Mouse (Mus musculus): ENCODE data around the gene 2410004B18Rik. TPM values are rescaled to one million over a fixed set of nuclear protein-coding genes. Genes with fewer than 3 reads are reported as not detected.

The 2410004B18Rik gene
- total RNA-seq, 4 experiments from 2014 or later: 13.2 to 21.6 (median 18.0) TPM

DNA sequence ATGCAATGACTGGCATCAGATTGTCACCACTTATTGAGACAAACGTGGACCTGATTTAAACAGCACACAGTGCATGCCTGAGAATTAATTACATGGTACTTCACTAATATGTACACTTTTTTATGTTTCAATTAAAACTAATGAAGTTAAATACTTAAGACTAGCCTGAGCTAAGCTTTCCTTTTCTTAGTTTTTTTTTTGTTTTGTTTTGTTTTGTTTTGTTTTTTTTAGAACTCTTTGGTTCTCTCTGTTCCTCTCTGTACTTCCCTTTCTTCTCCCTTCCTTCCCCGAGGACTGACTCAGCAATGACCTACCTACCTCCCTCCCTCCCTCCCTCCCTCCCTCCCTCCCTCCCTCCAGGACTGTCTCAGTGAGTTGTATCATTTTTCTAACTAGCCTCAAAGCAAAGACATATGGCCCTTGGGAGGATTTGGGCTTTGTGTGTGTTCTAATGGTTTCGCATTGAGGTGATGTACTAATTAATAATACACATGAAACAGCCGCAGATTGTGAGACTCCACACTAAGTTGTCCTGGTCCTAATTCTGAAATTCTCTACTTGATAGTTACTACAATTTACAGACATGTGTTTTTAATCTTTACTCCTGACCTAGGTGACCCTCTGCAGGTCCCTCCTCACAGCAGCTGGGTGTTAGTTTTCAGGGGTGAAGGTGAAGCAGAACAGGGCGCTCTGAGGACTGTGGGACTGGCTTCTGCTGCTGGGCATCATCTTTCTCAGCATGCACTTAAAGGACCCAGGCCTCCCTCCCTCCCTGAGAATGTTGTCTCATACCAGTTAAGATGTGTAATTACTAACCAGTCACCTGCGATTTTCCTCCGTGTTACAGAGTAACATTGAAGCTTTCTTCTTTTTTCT, 8.1 kb upstream of the 2410004B18Rik start:
- no peak for DNase-seq (ENCODE audit: low spot score)

DNA sequence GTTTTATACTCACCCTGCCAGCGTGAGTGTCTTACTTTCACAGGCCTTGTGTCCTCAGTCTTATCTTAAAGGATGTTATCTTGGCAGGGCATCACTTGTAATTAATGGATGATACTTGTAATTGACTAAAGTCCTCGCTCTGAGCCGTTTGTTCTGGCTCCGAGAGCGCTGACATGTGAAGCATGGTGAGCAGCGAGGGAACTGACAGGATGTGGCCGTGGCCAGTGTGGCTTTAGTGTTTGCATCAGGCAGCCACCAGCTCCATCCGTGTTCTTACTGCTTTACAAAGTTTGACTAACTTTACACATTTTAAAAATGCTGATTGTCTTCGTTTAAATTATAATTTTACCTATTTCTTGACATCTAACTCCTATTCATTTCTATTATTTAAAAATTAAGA, 4.0 kb upstream of the 2410004B18Rik start:
- DNase-seq (ENCODE audit: low spot score): no peak

DNA sequence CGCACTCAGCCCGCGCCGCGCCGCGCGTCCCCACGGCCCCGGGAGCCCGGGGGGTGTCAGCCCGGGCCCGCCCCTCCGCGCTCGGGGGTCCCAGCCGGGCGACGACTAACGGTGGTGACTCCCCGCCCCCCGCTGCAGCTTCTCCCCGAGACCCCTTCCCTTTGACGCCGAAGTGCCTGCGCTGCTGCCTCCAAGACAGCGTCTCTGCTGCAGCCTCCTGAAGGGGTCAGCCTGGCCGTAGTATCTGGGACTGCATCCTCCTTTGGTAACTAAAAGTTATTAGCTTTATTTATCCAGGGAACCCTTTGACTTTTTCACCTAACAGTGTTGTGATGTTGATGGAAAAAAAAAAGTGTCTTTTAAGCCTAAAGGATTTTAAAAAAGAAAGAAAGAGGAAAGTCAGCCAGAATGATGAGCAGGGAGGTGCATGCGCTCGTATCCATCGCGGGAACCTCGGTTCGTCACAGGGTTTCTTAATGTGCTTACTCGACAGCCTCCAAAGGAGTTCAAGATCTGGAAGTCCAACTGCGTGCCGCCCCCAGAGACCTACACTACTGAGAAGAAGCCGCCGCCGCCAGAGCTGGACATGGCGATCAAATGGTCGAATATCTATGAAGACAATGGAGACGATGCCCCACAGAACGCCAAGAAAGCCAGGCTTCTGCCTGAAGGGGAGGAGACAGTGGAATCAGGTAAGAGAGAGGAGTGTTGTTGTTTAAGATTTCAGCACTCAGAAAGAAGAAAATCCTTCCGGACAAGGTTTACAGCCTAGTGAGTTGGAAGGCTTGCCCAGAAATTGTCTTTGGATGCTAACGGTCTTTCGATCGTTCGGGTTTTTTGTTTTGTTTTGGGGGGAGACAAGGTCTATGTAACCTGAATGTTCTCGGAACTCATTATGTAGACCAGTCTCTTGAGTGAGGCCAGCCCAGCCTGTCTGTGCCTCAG, 863 bp downstream of the 2410004B18Rik start:
- DNase-seq (ENCODE audit: low spot score): no peak

DNA sequence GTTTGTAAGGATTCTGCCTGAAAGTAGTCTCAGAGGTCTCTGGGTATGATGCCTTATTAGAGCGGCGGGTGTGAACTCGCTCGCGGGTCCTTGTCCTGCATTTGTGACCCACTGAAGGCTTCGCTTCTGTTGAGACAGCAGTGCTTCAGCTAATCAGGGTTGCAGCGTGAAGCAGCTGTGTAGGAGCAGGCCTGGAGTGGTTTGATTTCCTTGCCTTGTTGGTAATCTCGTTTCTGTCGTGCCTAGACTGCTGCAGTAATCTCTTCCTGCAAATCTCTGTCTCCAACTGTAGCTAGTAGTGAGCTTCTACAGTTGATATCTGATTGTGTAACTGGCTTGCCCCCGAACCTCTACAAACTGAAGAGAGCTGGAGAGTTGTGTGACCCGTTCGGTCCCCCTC, 1.6 kb downstream of the 2410004B18Rik start:
- DNase-seq (ENCODE audit: low spot score): no peak

DNA sequence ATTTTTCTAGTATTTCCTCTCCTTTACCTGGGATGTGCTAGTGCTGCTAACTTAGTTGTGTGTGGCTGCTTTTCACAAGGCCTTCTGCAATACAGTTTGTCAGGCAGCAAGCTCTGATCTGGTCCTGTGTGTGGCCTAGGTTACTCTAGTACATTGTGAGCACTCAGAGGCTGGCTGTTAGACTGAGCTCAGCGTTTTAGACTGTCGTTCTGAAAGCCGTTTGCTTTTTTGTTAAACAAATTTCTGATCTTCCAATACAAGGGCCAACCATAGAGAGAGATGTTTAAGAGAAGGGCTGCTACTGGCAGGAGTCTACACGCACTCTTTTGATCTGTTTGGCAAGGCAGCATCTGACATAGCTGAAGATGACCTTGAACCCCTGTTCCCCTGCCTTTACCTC, 2.2 kb downstream of the 2410004B18Rik start:
- DNase-seq (ENCODE audit: low spot score): no peak

DNA sequence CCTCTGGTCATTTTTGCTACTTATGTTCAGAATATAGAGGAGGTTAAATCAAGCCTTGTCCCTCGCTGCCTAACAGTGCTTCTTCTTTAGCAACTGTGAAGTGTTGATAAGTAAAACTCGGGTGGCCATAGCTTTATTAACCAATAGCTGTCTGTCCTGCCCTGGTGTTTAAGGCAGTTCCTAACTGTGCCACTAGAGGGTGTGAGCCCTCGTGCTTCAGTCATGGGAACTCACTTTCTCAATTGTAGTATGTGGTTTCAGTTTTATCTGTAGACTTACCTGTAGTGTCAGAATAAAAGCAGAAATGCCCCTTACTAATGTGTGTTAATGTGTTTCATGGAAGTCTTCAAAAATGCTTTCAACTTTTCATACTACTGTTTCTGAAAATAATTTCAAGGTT, 4.2 kb downstream of the 2410004B18Rik start:
- DNase-seq (ENCODE audit: low spot score): peak; percentile 74

DNA sequence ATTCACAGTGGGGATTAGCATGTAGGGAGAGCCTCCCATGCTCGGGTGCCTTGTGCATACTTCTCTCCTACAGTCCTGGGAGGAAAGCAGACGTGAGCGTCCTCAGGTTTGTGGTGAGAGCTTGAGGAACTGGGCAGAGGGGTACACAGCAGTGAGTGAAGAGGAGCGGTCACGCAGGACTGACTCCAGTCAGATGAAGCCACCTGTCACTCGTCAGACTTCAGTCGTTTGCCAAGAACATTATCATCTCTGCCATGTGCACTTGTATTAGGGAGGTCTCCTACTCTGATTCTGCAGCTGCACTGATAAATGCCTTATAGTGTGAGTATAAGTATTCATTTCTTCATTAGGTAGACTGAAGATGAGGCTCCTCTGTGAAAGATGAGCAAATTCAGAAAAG, 6.5 kb downstream of the 2410004B18Rik start:
- DNase-seq (ENCODE audit: low spot score): no peak

DNA sequence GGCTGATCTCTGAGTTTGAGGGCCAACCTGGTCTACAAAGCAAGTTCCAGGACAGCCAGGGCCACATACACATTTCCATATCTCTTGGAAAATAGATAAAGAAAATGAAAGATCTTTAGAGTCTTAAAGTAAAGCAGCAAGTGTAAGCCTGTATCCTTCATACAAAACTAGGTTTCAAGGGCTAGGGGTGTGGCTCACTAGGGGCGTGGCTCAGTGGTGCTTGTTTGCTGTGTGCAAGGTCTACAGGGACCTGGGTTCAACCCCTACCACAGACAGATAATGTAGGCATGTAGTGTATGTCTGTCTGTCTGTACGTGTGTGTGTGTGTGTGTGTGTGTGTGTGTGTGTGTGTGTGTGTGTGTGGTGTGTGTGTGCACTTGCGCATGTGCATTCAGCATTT, 8.1 kb downstream of the 2410004B18Rik start:
- no peak for DNase-seq (ENCODE audit: low spot score)

DNA sequence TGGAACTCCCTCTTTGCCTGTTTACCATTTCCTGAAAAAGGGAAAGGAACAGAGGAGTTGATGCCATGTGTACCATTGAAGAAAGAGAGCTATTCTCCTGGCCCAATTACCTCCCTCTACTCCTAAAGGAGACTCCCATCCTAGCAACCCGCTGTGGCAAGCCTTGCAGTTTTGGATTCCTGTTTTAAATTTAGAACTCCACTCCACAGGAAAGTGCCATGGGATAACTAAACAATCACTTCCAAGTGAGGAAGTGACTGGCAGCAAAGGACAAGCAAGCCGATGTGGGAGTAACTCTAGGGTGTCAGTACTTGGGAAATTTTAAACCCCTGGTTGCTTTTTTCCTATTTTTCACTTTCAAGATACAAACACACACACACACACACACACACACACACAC, 8.8 kb downstream of the 2410004B18Rik start:
- DNase-seq (ENCODE audit: low spot score): no peak

DNA sequence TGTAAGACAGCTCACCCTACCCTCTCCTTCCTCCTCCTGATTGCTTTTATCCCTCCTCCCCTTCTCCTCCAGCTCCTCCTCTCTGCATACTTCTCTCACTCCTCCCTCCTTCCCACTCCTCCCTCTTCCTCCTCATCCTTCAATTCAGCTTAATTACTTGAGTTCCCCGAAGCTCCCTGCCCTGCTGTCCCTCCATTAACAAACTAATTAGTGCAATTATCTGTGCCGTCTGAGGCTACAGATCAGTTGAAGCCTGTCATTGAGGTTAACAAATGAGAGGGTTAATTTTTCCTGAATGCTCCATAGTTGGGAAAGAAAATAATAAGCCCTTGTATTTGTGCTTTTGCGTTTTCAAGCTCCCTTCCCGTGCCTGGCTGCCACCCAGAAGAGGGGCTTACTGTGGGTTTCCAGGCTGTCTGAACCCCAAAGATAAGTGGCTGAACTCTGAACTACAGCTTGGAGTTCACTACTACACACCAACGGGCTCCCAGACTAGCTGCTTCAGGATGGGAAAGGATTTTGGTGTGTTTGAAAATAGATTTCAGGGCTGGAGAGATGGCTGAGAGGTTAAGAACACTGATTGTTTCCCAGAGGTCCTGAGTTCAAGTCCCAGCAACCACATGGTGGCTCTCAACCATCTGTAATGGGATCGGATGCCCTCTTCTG, 9.9 kb downstream of the 2410004B18Rik start:
- no peak for DNase-seq (ENCODE audit: low spot score)

DNA sequence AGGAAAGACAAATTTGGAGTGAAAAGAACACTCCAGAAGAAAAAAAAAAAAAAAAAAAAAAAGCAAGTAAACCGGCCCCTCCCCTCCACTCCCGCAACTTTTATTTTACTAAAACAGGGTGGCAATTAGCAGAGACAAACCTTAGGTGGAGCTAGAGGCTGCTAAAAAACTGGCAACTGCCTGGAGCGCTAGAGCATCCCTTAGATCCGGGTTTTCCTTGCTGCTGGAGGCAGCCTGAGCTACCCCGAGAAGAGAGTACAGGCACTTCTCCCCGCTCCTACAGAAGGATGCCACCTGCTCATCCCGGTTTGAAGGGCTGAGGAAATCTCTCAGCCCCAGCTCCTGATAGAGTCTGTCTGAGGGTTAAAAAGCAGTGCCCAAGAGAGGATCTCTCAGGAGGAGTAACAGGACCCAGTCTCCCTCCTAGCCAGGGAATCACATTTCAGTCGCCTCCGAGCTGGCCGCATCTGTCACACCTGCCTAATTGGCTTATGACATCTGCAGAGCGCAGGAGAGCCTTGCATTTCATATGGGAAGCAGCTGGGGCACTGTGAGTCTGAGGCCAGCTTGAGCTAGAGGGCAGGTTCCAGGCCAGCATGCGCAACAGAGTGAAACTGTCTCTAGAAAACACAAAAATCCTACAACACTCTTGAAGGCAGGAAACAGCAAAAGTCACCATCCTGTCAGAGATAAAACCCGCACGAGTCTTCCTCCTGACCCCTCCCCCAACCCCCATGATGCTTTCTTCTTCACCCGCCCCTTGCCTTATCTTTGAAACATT, 12.4 kb downstream of the 2410004B18Rik start:
- DNase-seq (ENCODE audit: low spot score): peak; percentile 65

DNA sequence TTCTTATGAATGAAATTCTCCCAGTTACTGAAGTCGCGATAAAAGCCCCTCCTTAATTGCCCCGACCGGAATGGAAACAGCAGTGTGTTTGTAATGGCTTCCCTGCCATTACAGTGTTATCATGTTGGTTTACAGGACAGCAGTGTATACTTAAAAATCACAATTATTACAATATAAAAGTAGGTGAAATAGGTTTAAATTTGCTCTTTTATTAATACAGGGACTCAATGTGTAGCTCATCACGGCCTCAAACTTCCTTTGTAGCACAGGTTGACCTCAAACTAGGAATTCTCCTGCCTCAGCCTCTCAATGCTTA, 13.0 kb downstream of the 2410004B18Rik start:
- DNase-seq (ENCODE audit: low spot score): no peak

DNA sequence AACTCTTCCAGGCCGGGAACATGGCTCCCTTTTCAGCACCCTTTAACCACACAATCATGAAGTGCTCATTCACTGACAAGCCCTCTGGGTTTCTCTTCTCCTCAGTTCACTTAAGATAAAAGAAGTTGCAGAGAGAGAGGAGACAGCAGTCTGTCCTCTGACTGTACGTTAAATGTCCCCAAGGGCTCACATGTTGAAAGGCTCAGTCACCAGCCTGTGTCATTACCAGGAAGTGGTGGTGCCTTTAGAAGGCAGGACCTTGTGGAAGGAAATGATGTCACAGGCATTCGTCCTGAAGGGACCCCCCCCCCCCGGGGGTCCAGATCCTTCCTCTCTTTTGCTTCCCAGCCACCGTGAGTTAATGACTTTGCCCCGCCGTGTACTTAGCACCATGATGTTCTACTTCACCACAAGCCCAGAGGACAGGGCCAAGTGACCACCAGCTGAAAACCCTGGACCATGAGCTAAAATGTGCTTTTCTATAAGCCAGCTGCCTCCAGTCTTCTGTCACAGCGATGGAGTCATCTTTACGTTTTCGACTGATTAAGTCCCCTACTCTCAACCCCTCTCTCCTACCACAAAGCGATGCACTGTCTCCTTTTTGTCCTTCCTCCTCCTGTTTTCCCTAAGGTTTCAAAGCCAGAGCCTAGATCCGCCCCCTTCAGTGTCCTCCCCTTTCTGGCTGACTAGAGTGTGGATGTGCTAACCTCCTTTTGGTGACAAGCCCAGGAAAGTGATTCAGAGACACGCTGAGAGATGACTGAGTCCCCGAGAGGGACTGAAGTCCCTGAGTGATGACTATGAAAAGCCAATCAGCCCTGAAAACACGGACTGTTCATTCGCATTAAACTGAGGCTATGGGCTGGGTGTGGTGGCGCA, 13.7 kb downstream of the 2410004B18Rik start:
- DNase-seq (ENCODE audit: low spot score): peak; percentile 48

DNA sequence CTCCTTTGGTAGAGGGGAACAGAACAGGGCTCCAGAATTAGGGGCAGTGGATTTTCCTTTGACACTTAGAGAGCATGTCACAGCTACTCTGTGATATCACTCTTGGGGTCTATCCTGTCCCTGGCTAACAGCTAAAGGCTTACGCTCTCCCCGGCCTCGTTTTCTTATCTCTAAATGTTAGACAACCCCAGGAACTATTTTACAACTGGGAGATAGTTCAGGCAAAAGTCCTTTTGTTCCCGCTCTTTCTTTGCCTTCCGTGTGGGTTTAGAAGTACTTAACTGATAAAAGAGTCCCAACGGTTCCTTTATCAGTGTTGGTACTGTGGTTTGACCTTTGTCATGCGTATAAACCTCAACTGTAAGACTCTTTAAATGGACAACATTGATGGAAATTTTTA, 15.1 kb downstream of the 2410004B18Rik start:
- no peak for DNase-seq (ENCODE audit: low spot score)

DNA sequence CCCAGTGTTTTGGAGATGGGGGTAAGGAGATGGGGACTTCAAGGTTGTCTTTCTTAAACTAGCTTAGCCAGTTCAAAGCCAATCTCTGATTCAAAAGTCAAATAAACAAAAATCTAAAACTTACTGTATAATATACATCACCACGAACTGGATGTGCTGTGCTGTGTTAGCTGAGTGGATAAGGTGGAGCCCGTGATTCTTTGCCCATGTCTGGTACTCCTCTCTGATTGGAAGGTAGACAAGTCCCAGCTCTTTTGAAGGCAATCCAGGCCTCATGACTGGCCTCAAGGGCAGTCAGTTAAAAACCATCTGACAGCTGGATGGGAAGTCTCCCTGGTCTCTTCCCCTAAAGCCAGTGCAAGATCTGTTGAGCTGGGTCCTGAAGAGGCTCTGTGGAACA, 15.6 kb downstream of the 2410004B18Rik start:
- DNase-seq (ENCODE audit: low spot score): no peak

DNA sequence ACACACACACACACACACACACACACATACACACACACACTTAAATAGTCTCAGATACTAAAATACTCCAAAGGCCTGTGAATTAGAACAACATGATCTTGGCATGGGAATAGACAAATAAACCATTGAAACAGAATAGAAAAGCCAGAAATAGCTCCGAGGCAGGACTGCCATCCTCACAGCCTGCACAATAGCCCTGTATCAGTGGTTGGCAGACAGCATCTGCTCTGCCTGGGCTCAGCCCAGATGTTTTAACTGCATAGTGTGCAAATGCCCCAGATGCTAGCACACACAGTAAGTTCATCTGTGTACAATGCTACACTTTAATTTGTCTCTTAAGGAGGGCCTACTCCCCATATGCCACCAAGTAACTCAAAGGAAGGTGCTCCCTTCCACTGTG, 22.0 kb downstream of the 2410004B18Rik start:
- peak; percentile 42 for DNase-seq (ENCODE audit: low spot score)

DNA sequence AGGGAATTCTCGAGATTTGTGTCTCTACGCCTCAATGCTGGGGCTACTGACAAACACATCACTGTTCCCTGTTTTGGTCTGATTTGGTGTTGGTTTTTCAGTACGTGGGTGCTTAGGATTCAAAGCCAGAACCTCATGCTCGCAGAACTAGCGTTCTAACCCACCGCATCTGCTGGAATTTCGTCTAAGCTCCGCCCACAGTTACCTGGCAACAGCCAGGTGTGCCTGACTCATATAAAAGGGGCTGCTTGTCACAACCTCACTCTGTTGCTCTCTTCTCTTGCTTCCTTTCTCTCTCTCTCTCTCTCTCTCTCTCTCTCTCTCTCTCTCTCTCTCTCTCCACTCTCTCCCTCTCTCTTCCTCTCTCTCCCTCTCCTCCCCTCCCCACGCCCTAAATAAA, 24.6 kb downstream of the 2410004B18Rik start:
- no peak for DNase-seq (ENCODE audit: low spot score)

DNA sequence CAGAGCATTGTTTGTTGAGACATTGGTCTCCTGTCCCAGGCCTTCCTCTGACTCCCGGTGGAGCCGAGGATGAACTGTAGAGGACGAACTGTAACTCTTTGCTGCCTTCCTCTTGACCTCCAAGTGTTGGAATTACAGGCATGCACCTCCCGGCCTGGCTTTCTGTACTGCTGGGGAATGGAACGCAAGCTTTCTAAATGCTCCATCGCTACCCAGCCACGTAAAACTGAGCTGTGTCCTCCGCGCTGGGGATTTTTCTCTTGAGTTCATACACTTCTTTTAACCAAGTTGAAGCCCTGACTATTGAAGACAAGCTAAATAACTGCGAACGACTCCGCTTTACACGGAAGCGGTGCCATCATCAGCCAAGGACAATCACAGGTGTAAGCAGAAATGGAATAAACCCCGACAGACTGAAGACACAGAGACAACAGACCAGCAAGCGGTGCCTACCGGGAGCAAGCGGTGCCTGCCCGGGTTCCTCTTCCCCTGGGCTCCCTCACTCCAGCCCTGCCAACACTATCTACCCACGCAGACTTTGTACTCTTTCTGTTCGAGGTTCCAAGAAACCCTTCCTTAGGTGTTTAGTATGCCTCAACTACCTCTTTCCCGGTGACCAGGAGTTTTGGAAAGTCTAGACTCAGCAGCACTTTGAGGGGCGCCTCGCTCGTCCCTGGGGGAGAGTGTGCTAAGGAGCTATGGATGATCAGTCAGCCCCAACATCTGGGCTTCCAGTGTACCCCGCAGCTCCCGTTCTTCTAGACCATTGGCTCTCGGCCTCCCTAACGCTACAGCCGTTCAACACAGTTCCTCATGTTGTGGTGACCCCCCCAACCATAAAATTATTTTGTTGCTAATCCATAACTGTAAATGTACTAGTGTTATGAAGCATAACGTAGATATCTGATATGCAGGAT, 25.5 kb downstream of the 2410004B18Rik start:
- no peak for DNase-seq (ENCODE audit: low spot score)

DNA sequence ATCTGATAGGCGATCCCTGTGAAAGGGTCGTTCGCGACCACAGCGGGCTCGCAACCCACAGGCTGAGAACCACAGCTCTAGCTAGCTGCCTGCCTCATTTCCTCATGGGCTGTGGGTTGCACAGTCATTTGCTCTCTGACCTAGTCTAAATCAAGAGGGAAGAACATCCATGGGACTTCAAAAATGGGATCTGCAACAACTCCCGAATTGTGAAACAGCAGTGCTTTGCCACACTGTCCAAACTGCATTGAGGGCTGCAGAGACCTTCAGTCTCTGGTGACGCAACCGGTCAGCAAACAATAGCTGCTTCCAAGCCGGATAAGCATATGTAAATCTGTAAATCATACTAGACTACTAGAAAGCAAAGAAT, 26.2 kb downstream of the 2410004B18Rik start:
- DNase-seq (ENCODE audit: low spot score): no peak
